Mouse (Mus musculus): ENCODE results near the gene Samd10.

Samd10 gene

DNA sequence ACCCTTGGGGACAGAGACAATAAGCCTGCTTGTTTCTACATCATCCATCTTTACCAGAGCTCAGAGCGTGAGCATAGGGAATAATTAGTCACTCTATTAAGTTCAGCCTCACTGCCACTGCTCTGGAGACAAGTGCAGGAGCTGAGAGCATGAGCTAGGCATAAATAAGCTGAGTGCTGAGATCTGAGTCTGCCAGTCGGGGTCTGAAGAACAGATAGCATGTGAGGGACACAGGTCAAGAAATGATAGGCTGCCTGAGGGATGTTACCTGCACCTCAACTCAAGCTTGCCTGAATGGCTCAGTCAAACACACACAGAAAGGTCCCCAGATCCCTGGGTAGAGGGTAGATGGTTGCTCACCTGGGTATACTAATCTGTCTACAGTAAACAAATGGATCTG lies 21.9 kb downstream of the Samd10 start:
- in situ Hi-C loops (cut with MboI, MseI): loop anchor here (5.0 kb wide), 1 partner anchor 45 kb away; no protein-coding TSS in a partner anchor

DNA sequence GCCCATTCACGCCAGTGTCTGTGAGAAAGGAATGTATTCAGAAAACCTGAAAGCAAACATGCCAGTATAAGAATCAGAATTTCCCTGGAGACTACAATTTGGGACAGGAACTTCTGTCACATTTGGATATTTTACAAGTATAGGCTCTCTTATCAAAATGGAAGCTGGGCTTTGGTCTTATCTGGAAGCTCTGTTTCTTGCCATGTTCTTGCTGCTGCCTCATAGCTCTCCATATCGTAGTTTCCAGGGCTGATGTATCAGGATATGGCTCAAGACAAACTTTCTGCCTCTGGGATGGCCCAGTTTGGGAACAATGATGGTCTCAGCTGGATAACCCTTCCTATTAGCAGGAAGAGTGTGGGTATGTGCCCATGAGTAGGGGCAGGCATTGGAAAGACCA lies 22.4 kb downstream of the Samd10 start:
- in situ Hi-C loops (cut with MboI, MseI): loop anchor here (5.0 kb wide), 1 partner anchor 44 kb away; no protein-coding TSS in a partner anchor

DNA sequence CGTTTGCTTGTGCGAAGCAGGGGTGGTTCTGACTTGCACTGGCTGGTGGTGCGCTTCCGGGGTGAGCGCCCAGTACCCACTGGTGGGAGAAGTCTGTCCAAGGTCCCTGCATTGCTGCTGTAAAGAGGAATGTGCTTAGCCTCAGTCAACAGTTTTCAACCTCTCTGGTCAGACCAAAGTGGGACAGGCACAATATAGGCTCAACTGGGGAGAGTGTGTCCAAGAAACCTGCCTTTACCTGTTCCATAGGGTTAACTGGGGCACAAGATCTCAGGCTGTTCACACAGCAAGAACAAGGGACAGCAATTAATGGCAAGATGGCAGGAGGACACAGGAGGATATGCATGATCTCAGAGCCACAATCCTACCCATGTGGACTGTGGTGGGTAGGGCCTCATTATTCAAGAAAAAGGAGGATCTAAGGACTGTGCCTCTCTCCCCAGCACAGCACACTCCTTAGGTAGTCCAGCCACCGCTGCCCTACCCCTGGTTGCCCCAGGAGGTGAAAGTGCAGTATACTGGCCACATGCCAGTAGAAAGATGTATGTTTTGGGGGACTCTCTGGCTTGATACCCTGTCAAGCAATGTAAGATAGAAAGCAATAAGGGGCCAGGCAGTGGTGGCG lies 24.0 kb downstream of the Samd10 start:
- in situ Hi-C loops (cut with MboI, MseI): loop anchor here (5.0 kb wide), 1 partner anchor 43 kb away; no protein-coding TSS in a partner anchor

DNA sequence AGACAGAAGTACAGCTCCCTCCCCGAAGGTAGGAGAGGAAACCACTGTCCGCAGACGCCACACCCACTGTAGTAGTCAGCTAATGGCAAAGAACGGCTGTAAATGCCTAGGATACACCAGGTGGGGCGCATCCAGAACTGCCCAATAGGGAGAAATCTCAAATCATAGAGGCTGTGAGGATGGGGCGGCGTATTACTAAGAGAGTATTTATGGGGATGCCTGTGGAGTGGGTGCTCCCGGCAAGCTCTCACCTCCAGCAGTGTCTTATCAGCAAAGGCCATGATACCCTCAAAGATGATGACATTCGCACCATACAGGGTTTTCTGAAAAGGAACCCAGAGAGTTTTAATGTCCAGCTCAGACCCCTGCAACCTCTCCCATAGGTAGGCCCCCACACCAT lies 25.1 kb downstream of the Samd10 start:
- in situ Hi-C loops (cut with MboI, MseI): no loop called here

DNA sequence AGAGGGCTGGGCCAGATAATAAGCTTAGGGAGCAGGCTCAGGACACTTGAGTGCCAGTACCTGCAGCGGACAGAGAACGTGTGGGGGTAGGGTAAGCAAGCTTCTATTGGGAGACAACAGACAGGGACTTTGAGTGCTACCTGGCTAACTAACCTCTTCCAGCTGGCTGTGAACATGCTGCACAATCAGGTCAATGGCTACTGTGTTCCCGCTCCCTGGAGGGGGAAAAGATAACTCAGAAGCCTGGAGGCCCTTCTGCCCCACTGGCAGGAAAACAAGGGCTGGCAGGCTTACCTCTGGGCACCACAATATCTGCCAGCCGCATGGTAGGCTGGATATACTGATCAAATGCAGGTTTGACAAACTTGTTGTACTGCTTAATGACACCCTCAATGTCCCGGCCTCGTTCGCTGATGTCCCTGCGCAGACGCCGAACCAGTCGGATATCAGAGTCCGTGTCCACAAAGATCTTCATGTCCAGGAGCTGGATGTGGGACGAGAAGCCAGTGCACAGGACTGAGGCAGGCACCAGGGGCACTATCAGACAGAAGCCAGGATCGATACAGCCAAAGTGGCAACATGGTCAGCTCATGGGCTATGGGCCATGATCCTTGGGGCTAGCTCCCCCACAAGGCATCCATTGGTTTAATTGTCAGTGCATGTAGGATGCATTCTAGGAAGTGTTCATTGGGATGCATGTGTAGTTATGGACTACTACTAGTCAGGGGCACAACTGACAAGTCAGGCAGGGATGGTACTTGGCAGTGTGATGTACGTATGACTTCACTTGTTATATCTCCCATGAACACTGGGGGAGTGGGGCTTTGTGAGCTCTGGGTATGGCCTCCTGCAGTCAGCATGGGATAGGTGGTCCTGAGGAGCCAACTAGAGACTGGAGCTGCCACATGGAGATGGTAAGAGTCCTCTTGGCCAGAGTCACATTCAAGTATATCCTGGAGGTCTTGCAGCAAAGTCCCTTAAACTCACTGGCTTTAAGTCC lies 25.8 kb downstream of the Samd10 start:
- in situ Hi-C loops (cut with MboI, MseI): no loop called here

DNA sequence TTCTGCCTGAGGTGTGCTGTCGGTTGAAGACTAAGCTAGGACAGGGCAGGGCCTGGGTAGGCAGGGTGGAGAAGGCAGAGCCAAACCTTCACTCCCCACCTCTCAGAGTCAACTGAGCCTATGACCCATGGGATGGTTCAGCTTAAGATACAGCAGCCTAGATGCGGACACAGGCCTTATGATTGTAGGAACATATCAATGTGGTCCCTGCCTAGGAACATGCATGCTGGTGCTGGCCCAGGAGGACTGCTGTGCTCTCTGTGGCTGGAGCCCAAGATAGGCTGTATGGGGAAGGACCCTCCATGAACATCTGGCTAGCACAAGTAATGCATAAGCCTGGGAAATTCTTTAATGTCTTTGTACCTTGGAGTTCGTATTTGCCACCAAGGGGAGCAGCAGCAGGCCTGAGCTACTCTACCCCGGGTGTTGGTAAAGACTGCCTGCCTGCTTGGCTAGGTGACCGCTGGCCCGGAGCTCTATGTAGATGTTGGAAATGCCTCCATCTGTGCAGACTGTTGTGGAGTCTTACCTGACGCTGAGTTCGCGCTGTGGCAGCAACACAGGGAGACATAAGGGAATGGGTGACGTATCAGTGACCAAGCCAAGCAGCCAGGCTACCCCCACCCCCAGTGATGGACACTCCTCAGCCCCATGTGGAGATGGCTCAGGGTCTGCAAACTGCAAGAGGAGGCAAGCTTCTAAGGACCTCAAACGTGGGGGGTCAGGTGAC lies 26.9 kb downstream of the Samd10 start:
- in situ Hi-C loops (cut with MboI, MseI): no loop called here

DNA sequence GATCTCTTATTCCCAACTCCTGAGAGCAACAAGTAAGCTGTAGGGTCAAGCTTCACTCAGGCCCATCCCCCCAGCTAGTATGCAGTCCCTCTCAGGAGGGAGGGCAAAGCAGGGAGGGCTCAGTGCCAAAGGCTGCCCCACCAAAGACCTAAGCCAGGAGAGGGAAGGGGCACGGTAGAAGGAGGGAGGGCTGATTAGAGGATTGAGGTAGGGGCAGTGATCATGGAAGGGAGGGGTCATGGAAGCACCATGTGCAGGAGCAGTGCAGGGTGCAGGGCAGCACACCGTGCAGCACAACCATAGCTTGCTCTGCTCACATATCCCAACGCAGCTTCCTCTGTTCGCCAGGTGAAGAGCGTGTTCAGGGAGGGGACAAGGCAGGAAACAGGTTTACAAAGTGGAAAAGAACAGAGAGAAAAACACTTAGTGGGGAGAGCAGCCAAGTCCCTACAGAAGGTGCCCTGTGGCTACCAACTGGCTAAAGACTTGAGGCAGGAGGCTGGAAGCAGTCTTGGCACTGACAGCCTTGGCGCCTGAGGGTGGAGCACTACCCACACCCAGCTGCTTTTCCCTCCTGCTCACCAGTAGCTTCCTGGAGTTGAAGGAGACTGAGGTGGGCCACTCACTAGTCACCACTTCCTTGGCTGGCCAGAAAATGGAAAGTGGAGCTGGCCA lies 28.0 kb downstream of the Samd10 start:
- in situ Hi-C loops (cut with MboI, MseI): no loop called here

DNA sequence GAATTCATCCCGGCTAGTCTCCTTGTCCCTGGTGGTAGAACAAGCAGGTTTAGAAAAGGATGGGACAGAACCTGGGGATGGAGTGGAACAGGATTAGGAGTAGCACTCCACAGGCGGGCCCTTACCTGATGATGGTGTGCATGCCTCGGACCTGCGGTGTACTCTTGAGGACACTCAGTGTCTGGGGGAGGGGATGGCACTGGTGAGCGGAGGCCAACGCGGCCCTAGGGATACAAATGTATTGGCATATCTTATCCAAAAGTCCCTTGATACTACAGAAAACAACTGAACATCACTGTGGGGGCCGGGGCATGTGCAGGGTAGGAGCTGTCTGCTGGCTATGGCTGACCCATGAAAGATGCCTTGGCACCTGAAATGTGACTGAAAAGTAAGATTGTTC lies 28.6 kb downstream of the Samd10 start:
- in situ Hi-C loops (cut with MboI, MseI): no loop called here

DNA sequence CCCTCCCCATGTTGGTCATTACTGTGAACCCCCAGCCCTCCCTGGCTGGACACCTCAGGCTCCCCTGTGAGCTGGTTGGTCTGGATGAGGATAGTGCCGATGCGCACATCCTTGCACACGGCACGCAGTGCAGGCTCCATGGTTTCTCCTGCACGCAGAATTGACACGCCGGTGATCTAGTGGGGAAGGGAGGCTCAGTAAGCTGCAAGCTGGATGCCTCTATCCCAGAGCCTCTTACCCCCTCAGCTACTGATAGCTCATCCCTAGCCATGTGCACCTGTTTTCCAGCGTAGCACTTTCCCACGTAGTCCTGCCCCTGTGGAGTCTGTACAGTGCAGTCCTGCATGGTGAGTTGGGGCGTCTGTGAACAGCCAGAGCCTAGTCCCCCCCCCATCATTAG lies 29.2 kb downstream of the Samd10 start:
- in situ Hi-C loops (cut with MboI, MseI): loop anchor here (5.0 kb wide), 1 partner anchor 178 kb away; no protein-coding TSS in a partner anchor

DNA sequence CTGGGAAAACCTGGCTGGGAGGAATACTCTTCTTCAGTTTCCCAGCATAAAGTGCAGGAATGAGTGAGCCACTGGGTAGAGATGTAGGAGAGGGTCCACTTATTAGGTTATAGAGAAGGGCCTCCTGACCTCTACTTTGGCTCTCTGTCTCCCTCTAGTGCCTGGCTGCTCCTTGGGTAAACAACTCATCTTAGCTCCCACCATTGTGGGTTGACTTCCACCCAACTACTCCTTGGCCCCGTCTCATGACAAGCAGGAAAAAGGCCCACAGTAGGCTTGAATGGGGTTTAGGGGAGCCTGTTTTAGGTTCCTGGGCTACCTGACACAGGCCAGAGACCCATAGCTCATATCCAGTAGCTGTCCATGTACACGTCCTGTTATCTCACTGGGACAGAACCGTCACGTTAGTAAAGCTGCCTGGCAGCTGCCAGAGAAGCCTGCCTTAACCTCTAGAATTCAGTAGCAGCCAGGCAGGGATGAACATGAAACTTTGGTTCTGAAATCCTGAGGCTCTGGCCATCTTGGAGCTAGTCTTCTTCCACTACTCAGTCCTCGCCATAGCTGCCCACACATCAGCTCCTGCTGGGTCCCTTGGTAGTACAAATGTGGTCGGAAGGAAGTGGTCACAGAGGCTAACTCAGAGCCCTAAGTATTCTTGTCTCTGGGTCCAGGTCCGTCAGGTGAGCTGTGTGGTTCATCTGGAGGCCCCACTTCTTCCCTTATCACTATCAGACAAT lies 30.6 kb downstream of the Samd10 start:
- in situ Hi-C loops (cut with MboI, MseI): loop anchor here (5.0 kb wide), 1 partner anchor 176 kb away; no protein-coding TSS in a partner anchor

DNA sequence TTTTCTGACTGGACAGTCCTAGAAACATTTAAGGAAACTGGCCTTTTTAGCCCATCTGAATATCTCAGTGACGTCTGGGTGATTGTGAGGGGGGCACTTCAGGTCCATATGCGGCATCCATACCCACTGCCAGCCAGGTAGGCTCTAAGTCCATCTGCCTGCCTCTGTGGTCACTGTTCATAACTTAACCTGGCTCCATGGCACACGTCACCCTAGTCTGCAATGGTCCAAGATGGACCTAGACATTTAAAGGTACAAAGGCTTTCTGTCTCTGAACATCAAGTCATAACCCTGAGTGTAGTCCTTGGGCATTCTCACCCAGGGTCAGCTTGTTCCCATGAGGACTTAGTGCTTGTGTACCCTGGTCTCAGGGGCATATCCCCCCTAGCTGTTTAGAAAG lies 31.7 kb downstream of the Samd10 start:
- in situ Hi-C loops (cut with MboI, MseI): loop anchor here (5.0 kb wide), 1 partner anchor 175 kb away; no protein-coding TSS in a partner anchor

DNA sequence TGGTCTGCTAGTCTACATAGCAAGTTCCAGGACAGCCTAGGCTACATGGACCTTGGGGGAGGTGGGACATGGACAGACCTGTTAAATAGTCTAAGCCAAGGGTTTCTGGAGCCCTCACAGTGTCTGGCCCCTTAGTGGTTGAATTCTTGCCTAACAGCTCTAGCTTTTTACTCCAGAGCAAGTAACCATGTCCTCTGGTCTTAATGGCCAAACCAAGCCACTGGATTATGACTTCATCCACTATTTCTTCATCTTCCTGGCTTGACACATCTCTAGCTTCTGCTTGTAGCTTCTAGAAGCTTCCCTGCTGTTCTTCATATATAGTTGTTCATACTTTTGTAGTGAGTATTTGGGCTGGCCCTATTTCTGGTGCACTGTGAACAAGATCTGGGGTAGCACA lies 45.2 kb downstream of the Samd10 start:
- in situ Hi-C loops (cut with MboI, MseI): no loop called here

DNA sequence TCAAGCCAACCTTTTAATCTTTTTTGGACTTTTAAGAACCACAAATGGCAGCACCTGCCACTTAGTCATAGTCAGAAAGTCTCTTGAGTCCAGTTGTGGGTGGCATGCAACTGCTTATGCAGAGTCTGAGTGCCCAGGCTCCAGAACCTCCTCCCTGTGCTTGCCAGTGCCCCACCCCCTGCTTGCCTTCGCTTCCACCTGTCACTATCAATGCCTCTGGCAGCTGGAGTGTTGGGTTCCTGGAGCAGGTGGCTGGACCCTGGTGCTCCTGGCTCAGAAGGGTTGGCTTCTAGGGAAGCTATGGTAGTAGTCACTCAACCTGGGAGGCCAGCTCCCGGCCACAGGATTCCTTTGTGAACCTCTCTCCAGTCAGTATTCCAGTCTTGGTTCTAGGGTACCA lies 48.8 kb downstream of the Samd10 start:
- in situ Hi-C loops (cut with MboI, MseI): no loop called here

DNA sequence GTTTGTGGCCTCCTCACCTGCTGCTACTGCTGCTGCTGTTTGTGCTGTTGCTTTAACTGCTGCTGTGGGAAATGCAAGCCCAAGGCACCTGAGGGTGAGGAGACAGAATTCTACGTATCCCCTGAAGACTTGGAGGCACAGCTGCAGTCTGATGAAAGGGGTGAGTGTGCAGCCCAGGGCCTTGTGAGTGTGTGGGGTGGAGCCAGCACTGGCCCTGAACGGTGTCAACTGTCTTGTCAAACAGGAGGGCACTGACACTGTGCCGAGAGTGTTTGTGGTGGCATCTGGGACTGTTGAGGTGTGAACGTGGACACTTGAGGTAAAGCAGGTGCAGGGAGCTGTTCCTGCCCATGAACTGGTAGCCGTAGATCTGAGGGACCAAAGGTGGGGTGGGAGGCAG lies 50.3 kb downstream of the Samd10 start:
- in situ Hi-C loops (cut with MboI, MseI): no loop called here

DNA sequence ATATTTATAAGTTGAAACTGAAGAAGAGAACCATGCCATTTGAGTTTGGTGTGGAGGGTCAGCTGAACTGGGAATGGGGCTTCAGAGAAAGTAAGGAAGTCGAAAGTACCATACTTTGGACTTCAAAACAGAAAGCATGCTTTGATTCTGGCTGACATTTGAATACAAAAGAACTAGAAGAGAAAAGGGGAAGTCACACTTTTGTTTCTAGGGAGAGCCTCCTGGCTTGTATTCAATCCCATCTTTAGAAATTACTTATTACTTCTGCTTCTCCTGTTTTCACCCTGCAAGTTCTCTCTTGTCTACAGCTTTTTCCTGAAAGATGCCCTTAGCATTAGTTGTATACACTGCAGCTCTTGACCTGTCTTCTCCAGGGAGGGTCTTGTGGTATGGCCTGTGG lies 50.8 kb downstream of the Samd10 start:
- in situ Hi-C loops (cut with MboI, MseI): no loop called here

DNA sequence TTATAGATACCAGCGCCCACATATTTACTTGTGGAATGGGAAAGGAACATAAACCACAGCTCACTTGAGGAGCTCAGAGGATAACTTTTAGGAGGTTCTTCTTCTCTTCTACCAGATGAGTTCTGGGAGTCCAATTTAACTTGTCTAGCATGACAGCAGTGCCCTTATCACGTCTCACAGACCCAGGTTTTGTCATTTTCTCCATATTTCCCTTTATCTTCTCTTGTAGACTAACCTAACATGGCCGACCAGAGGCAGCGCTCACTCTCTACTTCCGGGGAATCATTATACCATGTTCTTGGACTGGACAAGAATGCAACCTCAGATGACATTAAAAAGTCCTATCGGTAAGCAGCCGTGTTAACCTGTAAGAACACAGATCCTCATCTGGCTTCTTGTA lies 52.9 kb downstream of the Samd10 start:
- in situ Hi-C loops (cut with MboI, MseI): no loop called here
